28 mouse cellular contexts compared by ENCODE assay signal in the genomic region with DNA sequence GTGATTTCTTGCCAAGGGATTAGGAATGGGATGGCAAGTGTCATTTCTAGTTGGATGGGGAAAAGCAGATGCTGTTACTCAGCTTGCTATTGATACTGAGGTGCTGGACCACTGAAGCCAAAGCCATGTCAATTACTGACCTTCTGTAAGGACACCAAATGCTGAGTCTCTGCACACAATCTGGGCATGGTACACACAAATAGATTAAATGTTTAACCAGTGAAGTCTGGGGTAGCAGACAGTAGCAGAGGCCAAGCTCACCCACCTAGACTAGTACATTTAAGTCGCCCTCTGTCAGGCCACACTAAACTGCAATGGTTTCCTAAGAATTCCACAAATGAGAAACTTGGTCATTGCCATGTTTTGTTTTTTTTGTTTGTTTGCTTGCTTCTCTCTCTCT.
"Had no signal": no experiment of that assay in that cellular context is flagged by ENCODE, and none has a peak within 500 bp of the region (broad histone marks: within the 10 kb centered on the region; RNA-seq: fewer than 3 reads in every experiment).

No protein-coding gene starts in this region.

- H3K4me2 ChIP-seq: embryonic facial prominence, embryonic 12.5 days; embryonic facial prominence, embryonic 13.5 days; embryonic facial prominence, embryonic 15.5 days; forebrain, embryonic 12.5 days; forebrain, embryonic 13.5 days; forebrain, embryonic 15.5 days had no signal

- H3K36me3 ChIP-seq: embryonic facial prominence, embryonic 10.5 days; embryonic facial prominence, embryonic 12.5 days; embryonic facial prominence, embryonic 13.5 days; embryonic facial prominence, embryonic 15.5 days; forebrain, embryonic 10.5 days; forebrain, embryonic 12.5 days; forebrain, embryonic 15.5 days had no signal

- H3K9me3 ChIP-seq: embryonic facial prominence, embryonic 10.5 days; embryonic facial prominence, embryonic 12.5 days; embryonic facial prominence, embryonic 13.5 days; embryonic facial prominence, embryonic 15.5 days; forebrain, embryonic 10.5 days; forebrain, embryonic 12.5 days; forebrain, embryonic 13.5 days; forebrain, embryonic 15.5 days had no signal

- H3K4me3 ChIP-seq: embryonic facial prominence, embryonic 10.5 days; embryonic facial prominence, embryonic 12.5 days; embryonic facial prominence, embryonic 13.5 days; embryonic facial prominence, embryonic 15.5 days; erythroblast, embryonic 14.5 days; forebrain, embryonic 10.5 days; forebrain, embryonic 12.5 days; forebrain, embryonic 13.5 days; forebrain, embryonic 15.5 days; gastrocnemius, adult 2 months had no signal

- ATAC-seq: forebrain, embryonic 13.5 days; forebrain, embryonic 14.5 days; forebrain, embryonic 15.5 days; forebrain, embryonic 16.5 days; forebrain, postnatal 0 days had no signal

- DNase-seq: cerebellum, adult 2 months; cerebellum, adult 8-10 months; cerebellum, adult 9-10 months; cerebellum, adult 9-11 months; cerebellum, postnatal 10 days; cerebellum, postnatal 14 days; cerebellum, postnatal 25 days; cerebellum, postnatal 36 days; embryo, embryonic 11 days; forebrain, postnatal 0 days; gastrocnemius, adult 2 months; gastrocnemius, postnatal 10 days; gastrocnemius, postnatal 14 days; gastrocnemius, postnatal 25 days; gastrocnemius, postnatal 36 days; heart, adult 11 months; heart, adult 18-20 months had no signal

- H3K9ac ChIP-seq: embryonic facial prominence, embryonic 12.5 days; embryonic facial prominence, embryonic 13.5 days; embryonic facial prominence, embryonic 15.5 days; forebrain, embryonic 12.5 days; forebrain, embryonic 13.5 days; forebrain, embryonic 15.5 days; forebrain, postnatal 0 days had no signal

- H3K27me3 ChIP-seq: embryonic facial prominence, embryonic 12.5 days; embryonic facial prominence, embryonic 13.5 days; embryonic facial prominence, embryonic 15.5 days; forebrain, embryonic 12.5 days had no signal

- H3K27ac ChIP-seq: embryonic facial prominence, embryonic 10.5 days; embryonic facial prominence, embryonic 12.5 days; embryonic facial prominence, embryonic 13.5 days; embryonic facial prominence, embryonic 15.5 days; forebrain, embryonic 10.5 days; forebrain, embryonic 12.5 days; forebrain, embryonic 13.5 days; forebrain, embryonic 15.5 days; gastrocnemius, adult 2 months had no signal
